In genomic region chr7:135581128-135581527, GRCm38 (mm10) we compare ENCODE assay signal across 20 mouse cellular contexts. TPM values are rescaled to one million over a fixed set of nuclear protein-coding genes. Genes with fewer than 3 reads are reported as not detected.
DNase-seq lines count a peak whose midpoint lies in the region; ATAC-seq and TF ChIP-seq lines count a peak whose summit lies in the region.
"Had no signal": no experiment of that assay in that cellular context is flagged by ENCODE, and none has a peak within 500 bp of the region (broad histone marks: within the 10 kb centered on the region; RNA-seq: fewer than 3 reads in every experiment).

No protein-coding gene starts in this region.

- no peak for TF ChIP-seq EP300 in lung, postnatal 0 days (IDR thresholded peaks at IDR 0.05)
- peak; percentile 97 to 98 for TF ChIP-seq EP300 in MEL (IDR thresholded peaks at IDR 0.05; ENCODE audit: low read depth in 1 of 2, low read length in 2 of 2)
- no peak for TF ChIP-seq EP300 in stomach, postnatal 0 days (optimal IDR thresholded peaks at IDR 0.05)

- H3K4me1 ChIP-seq in lung, postnatal 0 days (ENCODE audit: insufficient read depth, low read depth, low read length) = no peaks in the 10 kb centered on the region
- H3K4me1 ChIP-seq in MEL (ENCODE audit: control insufficient read depth in 1 of 2, insufficient read depth in 2 of 2, low read length in 2 of 2) = peaks cover 26 to 70% of the 10 kb centered on the region in 2 experiments
- H3K4me1 ChIP-seq in liver, embryonic 12.5 days = peaks cover 75% of the 10 kb centered on the region
- H3K4me1 ChIP-seq in stomach, postnatal 0 days (replicated peaks; ENCODE audit: control insufficient read depth, insufficient read depth) = no peaks in the 10 kb centered on the region

- H3K79me2 ChIP-seq in MEL (ENCODE audit: control insufficient read depth, insufficient read depth, low read length, poor library complexity) = peaks cover 23% of the 10 kb centered on the region

- no peak overlapping the region for H3K9ac ChIP-seq in lung, postnatal 0 days (replicated peaks; ENCODE audit: low read depth)
- peak overlapping the region; percentile 54 for H3K9ac ChIP-seq in MEL (ENCODE audit: control insufficient read depth, low read depth, low read length, poor library complexity, severe bottlenecking)
- H3K9ac ChIP-seq in liver, embryonic 12.5 days = no peak overlapping the region
- no peak overlapping the region for H3K9ac ChIP-seq in stomach, postnatal 0 days (ENCODE audit: low read length)
- H3K9ac ChIP-seq: hindbrain, embryonic 13.5 days; limb, embryonic 13.5 days had no signal

- TF ChIP-seq RAD21 in MEL (IDR thresholded peaks at IDR 0.05; ENCODE audit: low read depth, low read length) = no peak

- TF ChIP-seq POLR2A in MEL (IDR thresholded peaks at IDR 0.05; ENCODE audit: control insufficient read depth in 1 of 2, insufficient read depth in 1 of 2, low read depth in 1 of 2, low read length in 2 of 2, poor library complexity in 1 of 2) = peak in 1 of 2 experiments; percentile 15; a peak in 1 of 4 replicates

- no peaks in the 10 kb centered on the region for H3K27me3 ChIP-seq in lung, postnatal 0 days (replicated peaks; ENCODE audit: insufficient read depth, low read length)
- no peaks in the 10 kb centered on the region for H3K27me3 ChIP-seq in MEL (ENCODE audit: control insufficient read depth in 1 of 2, insufficient read depth in 2 of 2, low read length in 2 of 2)
- no peaks in the 10 kb centered on the region for H3K27me3 ChIP-seq in liver, embryonic 12.5 days (replicated peaks)
- H3K27me3 ChIP-seq in stomach, postnatal 0 days (ENCODE audit: control insufficient read depth, insufficient read depth, low read length) = no peaks in the 10 kb centered on the region
- H3K27me3 ChIP-seq: hindbrain, embryonic 13.5 days had no signal

- no peaks in the 10 kb centered on the region for H3K9me3 ChIP-seq in lung, postnatal 0 days (ENCODE audit: low read length)
- H3K9me3 ChIP-seq in MEL (replicated peaks; ENCODE audit: insufficient read depth, low read length) = no peaks in the 10 kb centered on the region
- H3K9me3 ChIP-seq in liver, embryonic 12.5 days (replicated peaks) = no peaks in the 10 kb centered on the region
- no peaks in the 10 kb centered on the region for H3K9me3 ChIP-seq in stomach, postnatal 0 days (ENCODE audit: control insufficient read depth, low read length)
- H3K9me3 ChIP-seq: hindbrain, embryonic 13.5 days; limb, embryonic 13.5 days had no signal

- no peak overlapping the region for H3K27ac ChIP-seq in lung, postnatal 0 days (ENCODE audit: low read length)
- H3K27ac ChIP-seq in MEL (ENCODE audit: control insufficient read depth, low read depth, low read length) = peak overlapping the region; percentile 99
- peak overlapping the region; percentile 57 for H3K27ac ChIP-seq in liver, embryonic 12.5 days
- H3K27ac ChIP-seq in stomach, postnatal 0 days (replicated peaks) = no peak overlapping the region
- H3K27ac ChIP-seq: hindbrain, embryonic 13.5 days; limb, embryonic 13.5 days had no signal

- H3K36me3 ChIP-seq in lung, postnatal 0 days (ENCODE audit: insufficient read depth, low read length) = no peaks in the 10 kb centered on the region
- peaks cover 0 to 67% of the 10 kb centered on the region in 2 experiments; a peak in 2 of 4 replicates for H3K36me3 ChIP-seq in MEL (ENCODE audit: control insufficient read depth in 1 of 2, insufficient read depth in 2 of 2, low read length in 2 of 2)
- H3K36me3 ChIP-seq in liver, embryonic 12.5 days = no peaks in the 10 kb centered on the region
- no peaks in the 10 kb centered on the region for H3K36me3 ChIP-seq in stomach, postnatal 0 days (ENCODE audit: control insufficient read depth, insufficient read depth, low read length)
- H3K36me3 ChIP-seq: hindbrain, embryonic 13.5 days; limb, embryonic 13.5 days had no signal

- no peak for TF ChIP-seq CTCF in lung, postnatal 0 days (IDR thresholded peaks at IDR 0.05)
- TF ChIP-seq CTCF in MEL (IDR thresholded peaks at IDR 0.05 in 2 of 3, conservative IDR thresholded peaks at IDR 0.05 in 1 of 3; ENCODE audit: control insufficient read depth in 1 of 3, insufficient read depth in 1 of 3, low read depth in 2 of 3, low read length in 3 of 3, poor library complexity in 1 of 3, severe bottlenecking in 1 of 3) = no peak
- no peak for TF ChIP-seq CTCF in stomach, postnatal 0 days (IDR thresholded peaks at IDR 0.05; ENCODE audit: low read depth)

- 70% methylated on average over 5 of the region's 5 CpGs for WGBS in lung, postnatal 0 days
- 14% methylated on average over 5 of the region's 5 CpGs for WGBS in liver, embryonic 12.5 days (ENCODE audit: insufficient replicate concordance)
- 69% methylated on average over 5 of the region's 5 CpGs for WGBS in stomach, postnatal 0 days

- no peak for DNase-seq in lung, postnatal 0 days (ENCODE audit: low spot score)
- no peak for DNase-seq in lung, postnatal 14 days
- DNase-seq in MEL (ENCODE audit: low read depth, low spot score) = peak; percentile 89
- peak; percentile 49 to 50 for DNase-seq in monocyte, adult 2 months (ENCODE audit: low read depth in 1 of 2, low spot score in 2 of 2)
- no peak for DNase-seq in cerebellum, adult 9-10 months
- DNase-seq in stomach, postnatal 0 days (ENCODE audit: low spot score) = no peak
- no peak for DNase-seq in adrenal gland, adult 2 months
- DNase-seq: cerebellum, adult 2 months; gastrocnemius, postnatal 25 days; kidney, postnatal 36 days; layer of hippocampus, postnatal 36 days; lung, postnatal 36 days; right cerebral cortex, adult 18-20 months had no signal

- 0 out of 2 replicates have a peak, but pooled peaks have one; percentile 4 for ATAC-seq in lung, postnatal 0 days
- ATAC-seq in liver, embryonic 12.5 days = peak; percentile 74
- ATAC-seq in stomach, postnatal 0 days (ENCODE audit: low FRiP score, low TSS enrichment) = no peak
- ATAC-seq: intestine, postnatal 0 days had no signal

- no peak overlapping the region for H3K4me2 ChIP-seq in lung, postnatal 0 days (replicated peaks; ENCODE audit: low read depth, low read length)
- H3K4me2 ChIP-seq in liver, embryonic 12.5 days = peak overlapping the region; percentile 32
- no peak overlapping the region for H3K4me2 ChIP-seq in stomach, postnatal 0 days (replicated peaks; ENCODE audit: low read depth)
- H3K4me2 ChIP-seq: hindbrain, embryonic 13.5 days; limb, embryonic 13.5 days had no signal

- H3K4me3 ChIP-seq in lung, postnatal 0 days (ENCODE audit: low read depth, low read length) = no peak overlapping the region
- H3K4me3 ChIP-seq in MEL (ENCODE audit: control insufficient read depth in 1 of 2, insufficient read depth in 1 of 2, low read depth in 2 of 2, low read length in 2 of 2) = peak overlapping the region in 1 of 2 experiments; percentile 9; a peak in 1 of 4 replicates
- no peak overlapping the region for H3K4me3 ChIP-seq in liver, embryonic 12.5 days
- H3K4me3 ChIP-seq in stomach, postnatal 0 days (ENCODE audit: low read depth, low read length) = no peak overlapping the region
- H3K4me3 ChIP-seq: erythroblast, embryonic 14.5 days; hindbrain, embryonic 13.5 days; limb, embryonic 13.5 days had no signal

TF ChIP-seq in MEL, 35 proteins besides CTCF, POLR2A, EP300 and RAD21 (continues in another document):
- TF ChIP-seq MAX (IDR thresholded peaks at IDR 0.05; ENCODE audit: low read length) (no peak; the same call in 1 of the 2 replicates), MEF2A (IDR thresholded peaks at IDR 0.05; ENCODE audit: extremely low read depth, insufficient replicate concordance, low read depth, low read length, poor library complexity, severe bottlenecking) (no peak), RCOR1 (IDR thresholded peaks at IDR 0.05; ENCODE audit: low read depth, low read length) (peak; percentile 77), USF2 (IDR thresholded peaks at IDR 0.05; ENCODE audit: borderline replicate concordance in 1 of 2, insufficient read depth in 1 of 2, low read depth in 1 of 2, low read length in 2 of 2) (no peak), TAL1 (IDR thresholded peaks at IDR 0.05; ENCODE audit: low read length) (peak; percentile 94), SIN3A (IDR thresholded peaks at IDR 0.05; ENCODE audit: low read length) (peak; percentile 77), MYC (IDR thresholded peaks at IDR 0.05; ENCODE audit: low read depth, low read length) (peak; percentile 14; the same call in 1 of the 2 replicates), ZNF384 (IDR thresholded peaks at IDR 0.05; ENCODE audit: low read depth, low read length) (no peak), TBP (IDR thresholded peaks at IDR 0.05; ENCODE audit: low read depth, low read length) (no peak; the same call in 1 of the 2 replicates), ETS1 (IDR thresholded peaks at IDR 0.05; ENCODE audit: low read depth, low read length) (peak; percentile 88), NRF1 (IDR thresholded peaks at IDR 0.05; ENCODE audit: insufficient read depth, low read depth, low read length, poor library complexity, severe bottlenecking) (no peak), KAT2A (conservative IDR thresholded peaks at IDR 0.05; ENCODE audit: low read depth, low read length) (no peak), ZMIZ1 (IDR thresholded peaks at IDR 0.05; ENCODE audit: low read depth, low read length) (no peak), E2F4 (IDR thresholded peaks at IDR 0.05; ENCODE audit: borderline replicate concordance, low read depth, low read length) (no peak), NELFE (IDR thresholded peaks at IDR 0.05; ENCODE audit: low read depth, low read length) (no peak), MYB (IDR thresholded peaks at IDR 0.05; ENCODE audit: low read depth, low read length) (peak; percentile 94), TCF12 (IDR thresholded peaks at IDR 0.05; ENCODE audit: low read depth, low read length) (peak; percentile 96)

RNA-seq across cellular contexts. Expression of gene Ptpre, which starts 43.8 kb away (rescaled TPM):
- 8.6 and 8.7 TPM in 2 replicates for polyA plus RNA-seq in lung, postnatal 0 days (2015; fragmentation: Nextera tagmentation; extraction: Ambion mirVana)
- 4.9 and 6.9 TPM in 2 replicates for total RNA-seq in MEL (2012; rRNA removed)
- polyA plus RNA-seq in MEL (2012; ENCODE audit: insufficient read depth in 1 of 2, insufficient read length in 2 of 2, low read depth in 1 of 2, low replicate concordance in 2 of 2, missing spikeins in 1 of 2) = 10 to 100 TPM in 1 of 2 experiments, not detected in 1; 12.9 TPM
- polyA plus RNA-seq in liver, embryonic 12.5 days (2016; fragmentation: Nextera tagmentation; extraction: Ambion mirVana) = 4.6 and 6.0 TPM in 2 replicates
- 4.4 TPM in 2 replicates for polyA plus RNA-seq in stomach, postnatal 0 days (2015; fragmentation: Nextera tagmentation; extraction: Ambion mirVana)
- total RNA-seq in adrenal gland, adult 2 months (2021) = 1 to 10 TPM; 3.5 to 8.1 TPM
- polyA plus RNA-seq in adrenal gland, adult 2 months (2012; rRNA removed) = 1.4 and 1.9 TPM in 2 replicates

RNA-seq across cellular contexts. Expression of gene Clrn3, which starts 52.7 kb away (rescaled TPM):
- not detected in 2 replicates for polyA plus RNA-seq in lung, postnatal 0 days (2015; fragmentation: Nextera tagmentation; extraction: Ambion mirVana)
- not detected in 2 replicates for total RNA-seq in MEL (2012; rRNA removed)
- polyA plus RNA-seq in MEL (2012; ENCODE audit: insufficient read depth in 1 of 2, insufficient read length in 2 of 2, low read depth in 1 of 2, low replicate concordance in 2 of 2, missing spikeins in 1 of 2) = not detected
- polyA plus RNA-seq in liver, embryonic 12.5 days (2016; fragmentation: Nextera tagmentation; extraction: Ambion mirVana) = not detected in 2 replicates
- polyA plus RNA-seq in stomach, postnatal 0 days (2015; fragmentation: Nextera tagmentation; extraction: Ambion mirVana) = 0.51 and 0.63 TPM in 2 replicates
- total RNA-seq in adrenal gland, adult 2 months (2021) = not detected
- polyA plus RNA-seq in adrenal gland, adult 2 months (2012; rRNA removed) = not detected in 2 replicates
- total RNA-seq: gastrocnemius, postnatal 25 days; layer of hippocampus, postnatal 36 days had no signal
- polyA plus RNA-seq: brain, embryonic 14.5 days; cerebellum, adult 2 months; erythroblast, embryonic 14.5 days; heart, embryonic 14.5 days; limb, embryonic 13.5 days had no signal

Comparison
In these comparisons a context has a peak if more than half of its experiments do, and no peak if none do; other contexts are left out.
1. DNase-seq: peak in MEL (single experiment) and monocyte, adult 2 months (2 of 2); none in lung, postnatal 0 days (single experiment), lung, postnatal 14 days (single experiment), cerebellum, adult 9-10 months (single experiment), stomach, postnatal 0 days (single experiment) and adrenal gland, adult 2 months (single experiment).
2. H3K27ac ChIP-seq: peak in MEL (single experiment) and liver, embryonic 12.5 days (single experiment); none in lung, postnatal 0 days (single experiment) and stomach, postnatal 0 days (single experiment).